ENCODE assay signal across 7 mouse cellular contexts in the genomic region with DNA sequence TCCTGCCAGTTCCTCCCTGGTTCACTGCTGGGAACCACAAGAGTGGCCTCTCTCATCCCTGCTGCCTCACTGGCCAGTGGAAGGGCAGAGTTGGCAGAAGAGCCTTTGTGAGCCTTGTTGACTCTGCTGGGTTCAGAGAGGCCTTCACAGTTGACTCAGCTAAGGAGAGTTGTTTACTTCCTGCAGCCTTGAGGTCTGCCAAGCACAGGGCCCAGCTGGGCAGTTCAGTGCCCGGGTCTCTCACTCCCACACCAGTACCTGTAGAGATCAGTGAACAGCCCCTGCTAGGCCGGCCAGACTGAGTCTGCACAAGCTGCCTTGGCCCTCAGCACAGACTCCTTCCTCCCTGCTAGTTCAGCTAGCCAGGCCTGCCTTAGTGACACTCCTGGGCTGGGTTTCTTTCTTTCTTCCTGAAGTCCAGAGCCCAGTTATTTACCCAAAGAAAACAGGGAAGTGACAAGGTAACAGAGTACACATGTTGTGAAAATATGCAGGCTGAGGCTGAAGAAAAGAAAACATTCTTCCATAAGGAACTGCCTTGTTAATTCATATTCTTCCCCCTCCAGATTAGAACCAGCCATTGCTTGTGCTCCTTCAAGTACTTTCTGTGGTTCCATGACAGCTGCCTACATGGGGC.
DNase-seq lines count a peak whose midpoint lies in the region; ATAC-seq and TF ChIP-seq lines count a peak whose summit lies in the region.

No protein-coding gene starts in this region.

- H3K36me3 ChIP-seq in embryonic facial prominence, embryonic 12.5 days: no peaks in the 10 kb centered on the region
- no peaks in the 10 kb centered on the region for H3K36me3 ChIP-seq in intestine, embryonic 15.5 days
- no peaks in the 10 kb centered on the region for H3K36me3 ChIP-seq in small intestine, adult 2 months (ENCODE audit: control insufficient read depth, insufficient read depth, low read length)

- no peaks in the 10 kb centered on the region for H3K27me3 ChIP-seq in embryonic facial prominence, embryonic 12.5 days
- H3K27me3 ChIP-seq in intestine, embryonic 15.5 days (replicated peaks): no peaks in the 10 kb centered on the region
- no peaks in the 10 kb centered on the region for H3K27me3 ChIP-seq in small intestine, adult 2 months (ENCODE audit: control insufficient read depth, insufficient read depth, low read length)

- TF ChIP-seq CTCF in left cerebral cortex, adult 2 months (IDR thresholded peaks at IDR 0.05): no peak
- TF ChIP-seq CTCF in small intestine, adult 2 months (IDR thresholded peaks at IDR 0.05; ENCODE audit: extremely low read depth, insufficient read length, insufficient replicate concordance, low read depth, low read length): no peak

- H3K9ac ChIP-seq in embryonic facial prominence, embryonic 12.5 days: no peak overlapping the region
- H3K9ac ChIP-seq in intestine, embryonic 15.5 days: no peak overlapping the region

- no peak overlapping the region for H3K4me2 ChIP-seq in embryonic facial prominence, embryonic 12.5 days (replicated peaks)
- no peak overlapping the region for H3K4me2 ChIP-seq in intestine, embryonic 15.5 days (replicated peaks)

- TF ChIP-seq POLR2A in small intestine, adult 2 months (IDR thresholded peaks at IDR 0.05; ENCODE audit: low read depth, low read length): no peak

- WGBS in embryonic facial prominence, embryonic 12.5 days: 42% methylated on average over 2 of the region's 2 CpGs
- 51% methylated on average over 2 of the region's 2 CpGs for WGBS in intestine, embryonic 15.5 days
- 25% methylated on average over 2 of the region's 2 CpGs for WGBS in small intestine, adult 2 months

- no peak overlapping the region for H3K4me3 ChIP-seq in left cerebral cortex, adult 2 months
- no peak overlapping the region for H3K4me3 ChIP-seq in embryonic facial prominence, embryonic 12.5 days
- no peak overlapping the region for H3K4me3 ChIP-seq in intestine, embryonic 15.5 days (replicated peaks)
- H3K4me3 ChIP-seq in small intestine, adult 2 months (ENCODE audit: low read depth, low read length): no peak overlapping the region

- no peak for ATAC-seq in embryonic facial prominence, embryonic 12.5 days (ENCODE audit: insufficient number of reproducible peaks, insufficient read depth, low FRiP score, low TSS enrichment)
- peak; percentile 64 for ATAC-seq in intestine, embryonic 15.5 days
- no peak for ATAC-seq in monocyte, adult 5-6 weeks (replicated peaks; ENCODE audit: insufficient number of reproducible peaks, low FRiP score, low TSS enrichment, poor library complexity, severe bottlenecking)

- peak overlapping the region; percentile 61 for H3K27ac ChIP-seq in left cerebral cortex, adult 2 months
- H3K27ac ChIP-seq in embryonic facial prominence, embryonic 12.5 days: peak overlapping the region; percentile 80
- peak overlapping the region; percentile 63 for H3K27ac ChIP-seq in intestine, embryonic 15.5 days
- peak overlapping the region; percentile 91 for H3K27ac ChIP-seq in small intestine, adult 2 months (ENCODE audit: insufficient read depth, low read depth, low read length)

- DNase-seq in left cerebral cortex, adult 2 months (ENCODE audit: extremely low spot score in 1 of 2, low spot score in 2 of 2): no peak
- no peak for DNase-seq in left cerebral cortex, adult 18-20 months (ENCODE audit: low spot score in 2 of 2)
- DNase-seq in cerebellum, adult 11-12 months: no peak

- intact Hi-C loops in left cerebral cortex, adult 2 months (cut with DNase I): no loop called here

- peaks cover 21% of the 10 kb centered on the region for H3K4me1 ChIP-seq in embryonic facial prominence, embryonic 12.5 days
- peaks cover 26% of the 10 kb centered on the region for H3K4me1 ChIP-seq in intestine, embryonic 15.5 days (replicated peaks)
- peaks cover 22% of the 10 kb centered on the region for H3K4me1 ChIP-seq in small intestine, adult 2 months (ENCODE audit: control insufficient read depth, insufficient read depth, insufficient read length, low read length)

- no peaks in the 10 kb centered on the region for H3K9me3 ChIP-seq in embryonic facial prominence, embryonic 12.5 days
- no peaks in the 10 kb centered on the region for H3K9me3 ChIP-seq in intestine, embryonic 15.5 days
